Mouse (Mus musculus): ENCODE data around the gene Tmem165. TPM values are rescaled to one million over a fixed set of nuclear protein-coding genes. Genes with fewer than 3 reads are reported as not detected.

The Tmem165 gene
- total and polyA plus RNA-seq, 2 experiments: 11.0 to 15.1 TPM

- 77% methylated on average over 6 of the region's 6 CpGs for WGBS
- DNase-seq (ENCODE audit: extremely low read depth, low read depth, low spot score): no peak
- Histone ChIP-seq H3K9ac (ENCODE audit: low read depth, low read length) (no peak overlapping the region), H3K79me2 (ENCODE audit: control insufficient read depth, insufficient read depth, low read length) (no peaks in the 10 kb centered on the region), H3K4me1 (ENCODE audit: control insufficient read depth, insufficient read depth, low read length) (no peaks in the 10 kb centered on the region), H3K36me3 (ENCODE audit: control insufficient read depth, insufficient read depth, low read length) (peaks cover 20% of the 10 kb centered on the region), H3K4me3 (ENCODE audit: insufficient read depth, low read depth, low read length) (no peak overlapping the region), H3K27ac (replicated peaks; ENCODE audit: insufficient read depth, low read depth, low read length) (no peak overlapping the region), H3K27me3 (ENCODE audit: control insufficient read depth, insufficient read depth, low read length) (no peaks in the 10 kb centered on the region)
- TF ChIP-seq POLR2A (IDR thresholded peaks at IDR 0.05; ENCODE audit: extremely low read depth, insufficient read depth, low read length) (no peak), CTCF (IDR thresholded peaks at IDR 0.05; ENCODE audit: low read depth, low read length) (no peak)
Observed at GRCm38 (mm10) chr5:76216691-76217090, 33.0 kb downstream of the Tmem165 start.

- Histone ChIP-seq H3K9ac (ENCODE audit: low read depth, low read length) (no peak overlapping the region), H3K27me3 (ENCODE audit: control insufficient read depth, insufficient read depth, low read length) (no peaks in the 10 kb centered on the region), H3K27ac (replicated peaks; ENCODE audit: insufficient read depth, low read depth, low read length) (no peak overlapping the region), H3K79me2 (ENCODE audit: control insufficient read depth, insufficient read depth, low read length) (no peaks in the 10 kb centered on the region), H3K4me3 (ENCODE audit: insufficient read depth, low read depth, low read length) (no peak overlapping the region), H3K36me3 (ENCODE audit: control insufficient read depth, insufficient read depth, low read length) (peaks cover 54% of the 10 kb centered on the region), H3K4me1 (ENCODE audit: control insufficient read depth, insufficient read depth, low read length) (no peaks in the 10 kb centered on the region)
- TF ChIP-seq CTCF (IDR thresholded peaks at IDR 0.05; ENCODE audit: low read depth, low read length) (no peak), POLR2A (IDR thresholded peaks at IDR 0.05; ENCODE audit: extremely low read depth, insufficient read depth, low read length) (no peak)
- no peak for DNase-seq (ENCODE audit: extremely low read depth, low read depth, low spot score)
- WGBS: 96% methylated on average over 13 of the region's 13 CpGs
Observed at GRCm38 (mm10) chr5:76231171-76231855, 47.6 kb downstream of the Tmem165 start.

GRCm38 (mm10) chr5:76243274-76243673 lies 59.6 kb downstream of the Tmem165 start:
- Histone ChIP-seq H3K4me1 (ENCODE audit: control insufficient read depth, insufficient read depth, low read length) (no peaks in the 10 kb centered on the region), H3K27ac (replicated peaks; ENCODE audit: insufficient read depth, low read depth, low read length) (no peak overlapping the region), H3K9ac (ENCODE audit: low read depth, low read length) (no peak overlapping the region), H3K79me2 (ENCODE audit: control insufficient read depth, insufficient read depth, low read length) (no peaks in the 10 kb centered on the region; the same call in 1 of the 2 replicates), H3K27me3 (ENCODE audit: control insufficient read depth, insufficient read depth, low read length) (no peaks in the 10 kb centered on the region), H3K36me3 (ENCODE audit: control insufficient read depth, insufficient read depth, low read length) (peaks cover 27% of the 10 kb centered on the region), H3K4me3 (ENCODE audit: insufficient read depth, low read depth, low read length) (no peak overlapping the region)
- 85% methylated on average over 3 of the region's 3 CpGs for WGBS
- TF ChIP-seq CTCF (IDR thresholded peaks at IDR 0.05; ENCODE audit: low read depth, low read length) (no peak), POLR2A (IDR thresholded peaks at IDR 0.05; ENCODE audit: extremely low read depth, insufficient read depth, low read length) (no peak)
- DNase-seq (ENCODE audit: extremely low read depth, low read depth, low spot score): no peak

- no peaks in the 10 kb centered on the region for H3K27me3 ChIP-seq (ENCODE audit: control insufficient read depth, insufficient read depth, low read length)
- no peak for TF ChIP-seq POLR2A (IDR thresholded peaks at IDR 0.05; ENCODE audit: extremely low read depth, insufficient read depth, low read length)
- TF ChIP-seq CTCF (IDR thresholded peaks at IDR 0.05; ENCODE audit: low read depth, low read length): no peak
- H3K4me1 ChIP-seq (ENCODE audit: control insufficient read depth, insufficient read depth, low read length): no peaks in the 10 kb centered on the region
- DNase-seq (ENCODE audit: extremely low read depth, low read depth, low spot score): no peak
- no peak overlapping the region for H3K4me3 ChIP-seq (ENCODE audit: insufficient read depth, low read depth, low read length)
- no peak overlapping the region for H3K27ac ChIP-seq (replicated peaks; ENCODE audit: insufficient read depth, low read depth, low read length)
- H3K36me3 ChIP-seq (ENCODE audit: control insufficient read depth, insufficient read depth, low read length): peaks cover 27% of the 10 kb centered on the region
- WGBS: 96% methylated on average over 4 of the region's 4 CpGs
- no peaks in the 10 kb centered on the region; the same call in 1 of the 2 replicates for H3K79me2 ChIP-seq (ENCODE audit: control insufficient read depth, insufficient read depth, low read length)
- no peak overlapping the region for H3K9ac ChIP-seq (ENCODE audit: low read depth, low read length)
Observed at GRCm38 (mm10) chr5:76243929-76244328, 60.2 kb downstream of the Tmem165 start.

- Histone ChIP-seq H3K79me2 (ENCODE audit: control insufficient read depth, insufficient read depth, low read length) (no peaks in the 10 kb centered on the region; the same call in 1 of the 2 replicates), H3K9ac (ENCODE audit: low read depth, low read length) (no peak overlapping the region), H3K36me3 (ENCODE audit: control insufficient read depth, insufficient read depth, low read length) (peaks cover 29% of the 10 kb centered on the region), H3K27me3 (ENCODE audit: control insufficient read depth, insufficient read depth, low read length) (no peaks in the 10 kb centered on the region), H3K4me3 (ENCODE audit: insufficient read depth, low read depth, low read length) (no peak overlapping the region), H3K4me1 (ENCODE audit: control insufficient read depth, insufficient read depth, low read length) (no peaks in the 10 kb centered on the region), H3K27ac (replicated peaks; ENCODE audit: insufficient read depth, low read depth, low read length) (no peak overlapping the region)
- DNase-seq (ENCODE audit: extremely low read depth, low read depth, low spot score): no peak
- 96% methylated on average over 10 of the region's 10 CpGs for WGBS
- TF ChIP-seq CTCF (IDR thresholded peaks at IDR 0.05; ENCODE audit: low read depth, low read length): no peak
- no peak for TF ChIP-seq POLR2A (IDR thresholded peaks at IDR 0.05; ENCODE audit: extremely low read depth, insufficient read depth, low read length)
Observed at GRCm38 (mm10) chr5:76244430-76244829, 60.8 kb downstream of the Tmem165 start.

- 93% methylated on average over 3 of the region's 3 CpGs for WGBS
- no peak for TF ChIP-seq CTCF (IDR thresholded peaks at IDR 0.05; ENCODE audit: low read depth, low read length)
- TF ChIP-seq POLR2A (IDR thresholded peaks at IDR 0.05; ENCODE audit: extremely low read depth, insufficient read depth, low read length): no peak
- peaks cover 22% of the 10 kb centered on the region for H3K36me3 ChIP-seq (ENCODE audit: control insufficient read depth, insufficient read depth, low read length)
- H3K4me3 ChIP-seq (ENCODE audit: insufficient read depth, low read depth, low read length): no peak overlapping the region
- H3K79me2 ChIP-seq (ENCODE audit: control insufficient read depth, insufficient read depth, low read length): no peaks in the 10 kb centered on the region
- H3K27ac ChIP-seq (replicated peaks; ENCODE audit: insufficient read depth, low read depth, low read length): no peak overlapping the region
- no peaks in the 10 kb centered on the region for H3K27me3 ChIP-seq (ENCODE audit: control insufficient read depth, insufficient read depth, low read length)
- H3K9ac ChIP-seq (ENCODE audit: low read depth, low read length): no peak overlapping the region
- no peaks in the 10 kb centered on the region for H3K4me1 ChIP-seq (ENCODE audit: control insufficient read depth, insufficient read depth, low read length)
- DNase-seq (ENCODE audit: extremely low read depth, low read depth, low spot score): no peak
Observed at GRCm38 (mm10) chr5:76245419-76245818, 61.7 kb downstream of the Tmem165 start.
